Mouse (Mus musculus): ENCODE results near the gene Clec4d. TPM values are rescaled to one million over a fixed set of nuclear protein-coding genes. Genes with fewer than 3 reads are reported as not detected.
"Not testable (repeated sequence)": the region's sequence is repeated elsewhere in the genome, so short reads cannot be mapped to it uniquely, and the experiment has no call there.

The Clec4d gene
- polyA plus RNA-seq, 1 experiment from 2014 or later: not detected

GRCm38 (mm10) chr6:123264194-123264593, 2.3 kb downstream of the Clec4d start:
- ATAC-seq: no peak
- TF ChIP-seq CTCF (IDR thresholded peaks at IDR 0.05): no peak
- in situ Hi-C loops (cut with MboI; ENCODE audit: low pct_unique_long_range_greater_than_20kb): no loop called here
- peaks cover 7% of the 10 kb centered on the region for H3K27me3 ChIP-seq
- ChIA-PET POLR2A (no interaction called here), CTCF (no interaction called here)
- DNase-seq (ENCODE audit: low read depth, low spot score): no peak

DNA sequence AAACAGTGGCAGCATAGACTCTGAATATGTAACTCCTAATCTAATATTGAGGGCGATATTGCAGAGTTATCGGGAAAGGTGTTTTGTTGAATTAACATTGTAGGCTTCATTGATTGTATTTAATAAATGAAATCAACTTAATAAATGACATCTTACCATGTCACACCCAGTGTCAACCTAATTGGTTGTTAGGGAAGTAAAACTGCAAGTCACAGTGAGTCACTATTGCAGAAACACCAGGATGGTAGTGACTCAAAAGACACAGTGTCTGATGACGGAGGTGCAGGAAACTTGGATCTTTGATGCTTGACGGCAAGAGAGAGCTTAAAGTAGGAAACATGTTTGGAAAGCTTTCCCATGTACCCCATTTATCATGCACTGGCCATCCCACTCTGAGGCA, 3.9 kb downstream of the Clec4d start:
- ATAC-seq (no peak), DNase-seq (ENCODE audit: low read depth, low spot score) (no peak)
- TF ChIP-seq CTCF (IDR thresholded peaks at IDR 0.05): no peak
- H3K27me3 ChIP-seq: peaks cover 7% of the 10 kb centered on the region
- CTCF ChIA-PET: no interaction called here
- in situ Hi-C loops (cut with MboI; ENCODE audit: low pct_unique_long_range_greater_than_20kb): no loop called here
- POLR2A ChIA-PET: no interaction called here

- no peak for TF ChIP-seq CTCF (IDR thresholded peaks at IDR 0.05)
- POLR2A ChIA-PET: no interaction called here
- ATAC-seq (no peak), DNase-seq (ENCODE audit: low read depth, low spot score) (no peak)
- H3K27me3 ChIP-seq: peaks cover 6% of the 10 kb centered on the region
- in situ Hi-C loops (cut with MboI; ENCODE audit: low pct_unique_long_range_greater_than_20kb): no loop called here
- CTCF ChIA-PET: no interaction called here
Measured at GRCm38 (mm10) chr6:123266945-123267344, 5.0 kb downstream of the Clec4d start.

DNA sequence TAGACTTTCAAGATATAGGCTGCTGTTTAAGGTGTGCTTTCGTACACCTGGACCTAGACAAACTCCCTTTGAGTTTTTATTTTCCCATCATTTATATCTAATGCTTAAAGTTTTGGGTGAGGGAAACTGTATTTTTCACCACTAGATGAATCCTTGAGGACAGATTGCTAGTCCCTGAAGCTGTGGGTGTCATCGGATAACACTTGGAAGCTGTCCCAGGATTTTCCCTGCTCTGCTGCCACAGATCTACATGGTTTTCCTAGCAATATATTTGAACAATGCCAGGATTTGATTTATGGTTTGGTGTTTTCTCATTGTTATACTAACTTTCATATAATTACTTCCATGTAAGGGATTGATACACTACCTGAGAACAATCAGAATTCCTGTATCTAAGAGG, 17.5 kb downstream of the Clec4d start:
- ChIA-PET CTCF (no interaction called here), POLR2A (no interaction called here)
- in situ Hi-C loops (cut with MboI; ENCODE audit: low pct_unique_long_range_greater_than_20kb): no loop called here

GRCm38 (mm10) chr6:123286311-123286710, 24.4 kb downstream of the Clec4d start:
- CTCF ChIA-PET: no interaction called here
- no peak for TF ChIP-seq CTCF (IDR thresholded peaks at IDR 0.05)
- H3K27me3 ChIP-seq: no peaks in the 10 kb centered on the region
- ATAC-seq (no peak), DNase-seq (ENCODE audit: low read depth, low spot score) (no peak)
- POLR2A ChIA-PET: no interaction called here
- in situ Hi-C loops (cut with MboI; ENCODE audit: low pct_unique_long_range_greater_than_20kb): no loop called here

More for the DNA sequence above, 17.5 kb downstream of the Clec4d start:
- no peak for DNase-seq (ENCODE audit: low read depth, low spot score)
- H3K27me3 ChIP-seq: no peaks in the 10 kb centered on the region
- no peak for ATAC-seq
- TF ChIP-seq CTCF (IDR thresholded peaks at IDR 0.05): no peak

DNA sequence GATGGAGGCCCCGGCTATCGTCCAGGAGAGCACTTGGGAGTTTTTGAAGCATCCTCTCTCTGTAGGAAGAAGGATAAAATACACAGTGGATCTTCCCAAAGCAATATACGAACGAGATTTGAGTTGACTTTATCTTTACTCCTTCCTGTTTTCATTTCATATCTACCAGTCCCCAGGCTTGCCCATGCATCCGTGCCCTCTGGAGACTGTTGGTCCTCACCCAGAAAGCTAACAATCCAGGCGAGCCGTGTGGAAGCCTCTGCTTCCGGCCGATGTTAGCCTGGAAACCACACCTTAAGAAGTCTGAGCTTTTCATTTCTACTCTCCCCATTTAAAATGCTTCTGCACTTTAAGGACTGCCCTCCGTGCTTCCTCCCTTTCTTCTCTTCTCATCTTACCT, 27.0 kb downstream of the Clec4d start:
- no peaks in the 10 kb centered on the region for H3K27me3 ChIP-seq
- no peak for DNase-seq (ENCODE audit: low read depth, low spot score)
- ATAC-seq: no peak
- no peak for TF ChIP-seq CTCF (IDR thresholded peaks at IDR 0.05)
- CTCF ChIA-PET: interaction anchor here (0.7 kb wide), 1 partner anchor 20 kb away, joined by 3 read pairs; no protein-coding TSS in a partner anchor
- POLR2A ChIA-PET: no interaction called here
- in situ Hi-C loops (cut with MboI; ENCODE audit: low pct_unique_long_range_greater_than_20kb): no loop called here

DNA sequence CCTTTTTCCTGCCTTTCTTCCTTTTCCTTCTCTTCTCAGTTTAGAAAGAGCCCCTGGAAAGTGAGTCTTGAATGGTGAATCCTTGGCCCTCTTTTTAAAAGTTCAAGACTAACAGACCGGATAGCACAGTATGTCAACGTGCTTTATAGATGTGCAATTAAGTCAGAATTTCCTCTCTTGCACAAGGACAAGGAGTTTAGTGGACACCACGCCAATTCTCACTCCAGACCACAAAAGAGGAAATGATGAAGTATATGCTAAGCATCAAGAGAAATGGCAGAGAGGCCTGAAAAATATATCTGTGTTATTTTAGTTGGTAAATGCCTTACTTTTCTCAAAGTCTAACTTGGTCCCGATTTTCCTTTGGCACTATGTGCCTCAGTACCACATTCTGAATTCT, 27.8 kb downstream of the Clec4d start, which contains the start of gene Clec4e:
Clec4e (minus strand) TSS at position 118 of the 400 bp plus-strand sequence.
- in situ Hi-C loops (cut with MboI; ENCODE audit: low pct_unique_long_range_greater_than_20kb): no loop called here
- no peak for TF ChIP-seq CTCF (IDR thresholded peaks at IDR 0.05)
- H3K27me3 ChIP-seq: no peaks in the 10 kb centered on the region
- DNase-seq (ENCODE audit: low read depth, low spot score): no peak
- ATAC-seq: no peak
- ChIA-PET POLR2A (no interaction called here), CTCF (interaction anchor here (0.7 kb wide), 1 partner anchor 21 kb away, joined by 3 read pairs; no protein-coding TSS in a partner anchor)

DNA sequence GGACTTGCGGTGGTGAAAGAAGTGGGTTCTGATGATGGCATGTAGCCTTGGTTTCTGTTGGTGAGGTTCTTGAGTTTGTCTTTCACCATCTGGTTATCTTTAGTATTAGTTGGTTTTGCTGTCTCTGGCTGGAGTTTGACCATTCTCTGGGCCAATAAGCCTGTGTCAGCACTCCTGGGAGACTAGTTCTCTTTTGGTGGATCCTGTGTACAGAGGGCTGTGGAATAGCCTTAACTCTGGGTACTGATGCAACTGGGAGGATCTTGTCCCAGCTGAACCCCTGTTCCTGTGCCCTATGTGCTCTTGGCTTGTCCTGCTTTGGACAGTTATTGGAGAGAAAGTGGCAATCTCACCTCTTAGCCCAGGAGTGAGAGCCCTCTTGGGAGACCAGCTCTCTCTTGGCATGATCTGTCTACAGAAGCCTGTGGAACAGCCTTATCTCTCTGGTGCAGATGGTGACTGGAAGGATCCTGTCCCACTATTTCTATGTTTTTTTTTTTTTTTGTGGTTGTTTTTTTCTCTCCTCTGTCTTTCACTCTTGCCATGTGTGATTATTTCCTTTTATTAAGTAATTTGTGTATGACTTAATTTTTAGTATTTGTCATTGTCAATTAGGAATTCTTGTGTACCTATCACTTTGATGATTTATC, 31.0 kb downstream of the Clec4d start:
- in situ Hi-C loops (cut with MboI; ENCODE audit: low pct_unique_long_range_greater_than_20kb): no loop called here
- no peak for TF ChIP-seq CTCF (IDR thresholded peaks at IDR 0.05)

GRCm38 (mm10) chr6:123293509-123293908, 31.6 kb downstream of the Clec4d start:
- H3K27me3 ChIP-seq, ATAC-seq: not testable (repeated sequence)

More for the DNA sequence above, 31.0 kb downstream of the Clec4d start:
- CTCF ChIA-PET: no interaction called here
- no peak for DNase-seq (ENCODE audit: low read depth, low spot score)
- ATAC-seq: no peak
- H3K27me3 ChIP-seq: no peaks in the 10 kb centered on the region
- POLR2A ChIA-PET: no interaction called here

DNA sequence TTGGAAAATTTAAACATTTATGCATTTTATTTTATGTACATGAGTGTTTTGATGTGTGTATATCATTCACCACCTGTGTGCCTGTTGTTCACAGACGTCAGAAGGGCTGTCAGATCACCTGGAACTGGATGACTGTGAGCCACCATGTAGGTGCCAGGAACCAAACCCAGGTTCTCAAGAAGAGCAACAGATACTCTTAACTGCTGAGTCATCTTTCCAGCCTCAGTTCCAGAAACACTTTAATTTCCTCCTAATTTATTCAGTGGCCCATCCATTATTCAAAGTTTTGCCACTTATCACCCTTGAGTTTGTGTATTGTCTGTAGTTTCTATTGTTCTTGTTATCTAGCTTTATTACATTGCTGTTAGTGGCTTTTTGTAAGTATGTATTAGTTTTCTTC, 34.8 kb downstream of the Clec4d start:
- TF ChIP-seq CTCF (IDR thresholded peaks at IDR 0.05): no peak
- POLR2A ChIA-PET: no interaction called here
- in situ Hi-C loops (cut with MboI; ENCODE audit: low pct_unique_long_range_greater_than_20kb): no loop called here
- no peak for DNase-seq (ENCODE audit: low read depth, low spot score)
- CTCF ChIA-PET: no interaction called here
- ATAC-seq: no peak
- no peaks in the 10 kb centered on the region for H3K27me3 ChIP-seq

More at GRCm38 (mm10) chr6:123293509-123293908, 31.6 kb downstream of the Clec4d start:
- POLR2A ChIA-PET; in situ Hi-C loops (cut with MboI; ENCODE audit: low pct_unique_long_range_greater_than_20kb); DNase-seq (ENCODE audit: low read depth, low spot score); CTCF ChIA-PET: not testable (repeated sequence)

- DNase-seq (ENCODE audit: low read depth, low spot score); POLR2A ChIA-PET; CTCF ChIA-PET; in situ Hi-C loops (cut with MboI; ENCODE audit: low pct_unique_long_range_greater_than_20kb); H3K27me3 ChIP-seq; ATAC-seq: not testable (repeated sequence)
Measured at GRCm38 (mm10) chr6:123306315-123306714, 44.4 kb downstream of the Clec4d start.

DNA sequence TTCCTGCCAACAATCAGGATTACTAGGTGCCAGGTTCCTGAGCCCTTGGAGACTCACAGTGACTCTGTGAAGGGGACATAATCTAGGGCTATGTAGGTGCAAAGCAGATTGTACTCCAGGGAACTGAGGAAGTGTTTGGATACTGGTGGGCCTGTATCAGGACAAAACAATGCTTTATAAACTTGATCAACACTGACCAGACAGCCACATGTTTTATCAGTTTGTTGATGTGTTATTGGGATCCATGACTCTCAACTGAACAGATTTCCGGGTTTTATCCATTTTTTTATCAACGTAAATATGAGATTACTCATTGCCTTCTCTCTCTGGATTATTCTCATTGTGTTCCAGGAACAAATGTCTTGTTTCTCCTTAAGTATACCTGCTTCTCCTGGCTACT, 46.1 kb downstream of the Clec4d start, which contains the start of gene Vmn2r19:
Vmn2r19 (plus strand) TSS at position 301 of the 400 bp plus-strand sequence.
- no peaks in the 10 kb centered on the region for H3K27me3 ChIP-seq
- ATAC-seq (no peak), DNase-seq (ENCODE audit: low read depth, low spot score) (no peak)
- no peak for TF ChIP-seq CTCF (IDR thresholded peaks at IDR 0.05)
- ChIA-PET CTCF (no interaction called here), POLR2A (no interaction called here)
- in situ Hi-C loops (cut with MboI; ENCODE audit: low pct_unique_long_range_greater_than_20kb): no loop called here

Other genes with a start within 250 kb of the Clec4d start
- gene Clec4b1, start 212.1 kb upstream of the Clec4d start, polyA plus RNA-seq (2021): not detected
- not detected for gene Clec4a2, start 155.7 kb upstream of the Clec4d start, polyA plus RNA-seq (2021)
- not detected for gene Clec4b2, start 89.2 kb upstream of the Clec4d start, polyA plus RNA-seq (2021)
- not detected for gene Clec4n, start 32.3 kb upstream of the Clec4d start, polyA plus RNA-seq (2021)
- gene Clec4e, start 27.8 kb downstream of the Clec4d start, polyA plus RNA-seq (2021): not detected
- gene Vmn2r19, start 46.2 kb downstream of the Clec4d start, polyA plus RNA-seq (2021): not detected
- gene Vmn2r20, start 156.0 kb downstream of the Clec4d start, polyA plus RNA-seq (2021): under 0.01 TPM